Mouse (Mus musculus): ENCODE results near the gene Ahcy.
"Not testable (repeated sequence)": the region's sequence is repeated elsewhere in the genome, so short reads cannot be mapped to it uniquely, and the experiment has no call there.

Ahcy gene

GRCm38 (mm10) chr2:155057361-155057760, 16.9 kb downstream of the Ahcy start:
- Histone ChIP-seq H3K36me3 (ENCODE audit: insufficient read depth, low read length) (peaks cover 29% of the 10 kb centered on the region), H3K4me1 (replicated peaks; ENCODE audit: low read depth, low read length) (peaks cover 14% of the 10 kb centered on the region), H3K9me3 (ENCODE audit: low read length) (no peaks in the 10 kb centered on the region), H3K4me3 (replicated peaks; ENCODE audit: low read length) (no peak overlapping the region), H3K27me3 (ENCODE audit: insufficient read depth, low read length) (no peaks in the 10 kb centered on the region)
- TF ChIP-seq CTCF (conservative IDR thresholded peaks at IDR 0.05; ENCODE audit: low read length) (no peak), POU5F1 (IDR thresholded peaks at IDR 0.05; ENCODE audit: borderline replicate concordance, low read length) (no peak), NANOG (IDR thresholded peaks at IDR 0.05; ENCODE audit: borderline replicate concordance, low read length) (no peak)

DNA sequence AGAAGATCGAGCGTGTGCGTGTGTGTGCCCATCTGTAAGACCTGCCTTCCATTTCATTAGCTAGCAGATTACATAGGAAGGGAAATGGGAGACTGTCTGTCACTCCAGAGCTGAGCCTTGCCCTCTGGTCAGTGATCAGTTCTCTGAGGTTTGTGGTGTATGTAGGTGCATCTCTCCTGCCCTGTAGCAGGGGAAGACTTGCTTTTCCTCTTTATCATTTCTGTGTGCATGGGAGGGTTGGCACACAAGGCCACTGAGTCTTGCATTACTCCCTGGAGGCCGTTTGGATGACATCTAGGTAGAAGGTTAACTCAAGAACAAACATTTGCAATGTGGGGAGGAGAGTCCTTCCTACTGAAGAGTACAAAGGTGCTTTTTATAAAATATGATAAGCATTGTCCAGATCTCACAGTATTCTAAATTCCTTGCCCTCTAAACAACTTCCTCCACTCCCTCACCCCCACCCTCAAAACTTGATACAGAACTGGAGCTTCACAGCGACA, 18.2 kb downstream of the Ahcy start:
- no peak for TF ChIP-seq CTCF (conservative IDR thresholded peaks at IDR 0.05; ENCODE audit: low read length)
- TF ChIP-seq POU5F1 (IDR thresholded peaks at IDR 0.05; ENCODE audit: borderline replicate concordance, low read length): no peak
- TF ChIP-seq NANOG (IDR thresholded peaks at IDR 0.05; ENCODE audit: borderline replicate concordance, low read length): no peak
- peaks cover 24% of the 10 kb centered on the region for H3K4me1 ChIP-seq (replicated peaks; ENCODE audit: low read depth, low read length)

GRCm38 (mm10) chr2:155054672-155055071, 19.6 kb downstream of the Ahcy start:
- Histone ChIP-seq H3K4me1 (replicated peaks; ENCODE audit: low read depth, low read length) (peaks cover 29% of the 10 kb centered on the region), H3K36me3 (ENCODE audit: insufficient read depth, low read length) (peaks cover 8% of the 10 kb centered on the region)

More for the DNA sequence above, 18.2 kb downstream of the Ahcy start:
- Histone ChIP-seq H3K27me3 (ENCODE audit: insufficient read depth, low read length) (no peaks in the 10 kb centered on the region), H3K36me3 (ENCODE audit: insufficient read depth, low read length) (peaks cover 17% of the 10 kb centered on the region), H3K4me3 (replicated peaks; ENCODE audit: low read length) (no peak overlapping the region), H3K9me3 (ENCODE audit: low read length) (no peaks in the 10 kb centered on the region)

GRCm38 (mm10) chr2:155053512-155053911, 20.8 kb downstream of the Ahcy start:
- H3K36me3 ChIP-seq (ENCODE audit: insufficient read depth, low read length); H3K27me3 ChIP-seq (ENCODE audit: insufficient read depth, low read length); H3K9me3 ChIP-seq (ENCODE audit: low read length); H3K4me3 ChIP-seq (replicated peaks; ENCODE audit: low read length): not testable (repeated sequence)
- peaks cover 29% of the 10 kb centered on the region for H3K4me1 ChIP-seq (replicated peaks; ENCODE audit: low read depth, low read length)

More at GRCm38 (mm10) chr2:155054672-155055071, 19.6 kb downstream of the Ahcy start:
- Histone ChIP-seq H3K27me3 (ENCODE audit: insufficient read depth, low read length) (no peaks in the 10 kb centered on the region), H3K4me3 (replicated peaks; ENCODE audit: low read length) (no peak overlapping the region), H3K9me3 (ENCODE audit: low read length) (no peaks in the 10 kb centered on the region)
- no peak for TF ChIP-seq NANOG (IDR thresholded peaks at IDR 0.05; ENCODE audit: borderline replicate concordance, low read length)
- no peak for TF ChIP-seq POU5F1 (IDR thresholded peaks at IDR 0.05; ENCODE audit: borderline replicate concordance, low read length)
- TF ChIP-seq CTCF (conservative IDR thresholded peaks at IDR 0.05; ENCODE audit: low read length): no peak

DNA sequence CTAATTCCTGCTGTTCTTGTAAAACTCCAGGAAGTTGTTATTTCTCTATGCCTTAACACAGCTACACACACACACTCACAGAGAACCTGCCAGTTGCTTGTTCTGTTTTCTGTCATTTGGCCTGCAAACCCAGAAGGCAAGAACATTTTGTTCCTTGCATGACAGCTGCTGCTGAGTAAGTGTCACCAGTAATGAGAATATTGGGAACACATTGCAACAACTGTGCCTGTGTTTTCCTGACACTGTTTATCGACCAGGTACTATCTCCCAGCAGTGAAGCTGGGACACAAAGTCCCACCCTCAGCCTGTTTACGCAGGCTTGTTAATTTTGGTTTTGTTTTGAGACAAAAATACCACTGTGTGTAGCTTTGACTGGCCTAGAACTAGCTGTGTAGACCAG, 21.6 kb downstream of the Ahcy start:
- Histone ChIP-seq H3K4me1 (replicated peaks; ENCODE audit: low read depth, low read length) (peaks cover 29% of the 10 kb centered on the region), H3K27me3 (ENCODE audit: insufficient read depth, low read length) (no peaks in the 10 kb centered on the region), H3K4me3 (replicated peaks; ENCODE audit: low read length) (no peak overlapping the region), H3K36me3 (ENCODE audit: insufficient read depth, low read length) (no peaks in the 10 kb centered on the region), H3K9me3 (ENCODE audit: low read length) (no peaks in the 10 kb centered on the region)
- TF ChIP-seq NANOG (IDR thresholded peaks at IDR 0.05; ENCODE audit: borderline replicate concordance, low read length) (no peak), CTCF (conservative IDR thresholded peaks at IDR 0.05; ENCODE audit: low read length) (no peak), POU5F1 (IDR thresholded peaks at IDR 0.05; ENCODE audit: borderline replicate concordance, low read length) (no peak)

- Histone ChIP-seq H3K4me3 (replicated peaks; ENCODE audit: low read length) (peak overlapping the region; percentile 80), H3K36me3 (ENCODE audit: insufficient read depth, low read length) (no peaks in the 10 kb centered on the region), H3K4me1 (replicated peaks; ENCODE audit: low read depth, low read length) (peaks cover 31% of the 10 kb centered on the region), H3K27me3 (ENCODE audit: insufficient read depth, low read length) (no peaks in the 10 kb centered on the region), H3K9me3 (ENCODE audit: low read length) (no peaks in the 10 kb centered on the region)
- TF ChIP-seq POU5F1 (IDR thresholded peaks at IDR 0.05; ENCODE audit: borderline replicate concordance, low read length): no peak
Measured at GRCm38 (mm10) chr2:155051622-155052351, 22.5 kb downstream of the Ahcy start.

- no peaks in the 10 kb centered on the region for H3K27me3 ChIP-seq (ENCODE audit: insufficient read depth, low read length)
- peaks cover 32% of the 10 kb centered on the region for H3K4me1 ChIP-seq (replicated peaks; ENCODE audit: low read depth, low read length)
- TF ChIP-seq CTCF (conservative IDR thresholded peaks at IDR 0.05; ENCODE audit: low read length): no peak
- TF ChIP-seq NANOG (IDR thresholded peaks at IDR 0.05; ENCODE audit: borderline replicate concordance, low read length): no peak
- TF ChIP-seq POU5F1 (IDR thresholded peaks at IDR 0.05; ENCODE audit: borderline replicate concordance, low read length): no peak
Measured at GRCm38 (mm10) chr2:155050504-155051236, 23.6 kb downstream of the Ahcy start.

DNA sequence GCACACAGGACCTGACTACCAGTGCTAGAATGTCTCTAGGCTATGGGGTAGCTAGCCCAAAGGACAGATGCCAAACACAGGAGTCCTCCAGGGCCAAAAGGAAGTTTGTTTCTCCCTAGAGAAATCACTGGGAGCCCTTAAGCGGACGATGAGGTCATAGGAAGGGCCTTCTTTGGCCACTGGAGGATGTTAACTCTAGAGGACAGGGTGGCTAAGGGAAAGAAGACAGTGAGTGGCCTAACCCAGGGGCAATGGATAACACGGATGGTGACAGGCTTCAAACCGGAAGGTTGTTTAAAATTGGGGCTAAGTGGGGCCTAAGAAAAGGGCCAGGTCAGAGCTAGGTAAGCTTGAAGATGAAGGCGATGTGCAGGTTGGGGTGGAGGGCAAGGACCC, 24.2 kb downstream of the Ahcy start:
- TF ChIP-seq POU5F1 (IDR thresholded peaks at IDR 0.05; ENCODE audit: borderline replicate concordance, low read length) (no peak), CTCF (conservative IDR thresholded peaks at IDR 0.05; ENCODE audit: low read length) (no peak), NANOG (IDR thresholded peaks at IDR 0.05; ENCODE audit: borderline replicate concordance, low read length) (no peak)
- H3K9me3 ChIP-seq (ENCODE audit: low read length): no peaks in the 10 kb centered on the region
- H3K36me3 ChIP-seq (ENCODE audit: insufficient read depth, low read length): no peaks in the 10 kb centered on the region
- H3K27me3 ChIP-seq (ENCODE audit: insufficient read depth, low read length): no peaks in the 10 kb centered on the region
- H3K4me1 ChIP-seq (replicated peaks; ENCODE audit: low read depth, low read length): peaks cover 37% of the 10 kb centered on the region
- H3K4me3 ChIP-seq (replicated peaks; ENCODE audit: low read length): peak overlapping the region; percentile 80

More at GRCm38 (mm10) chr2:155050504-155051236, 23.6 kb downstream of the Ahcy start:
- Histone ChIP-seq H3K36me3 (ENCODE audit: insufficient read depth, low read length) (no peaks in the 10 kb centered on the region), H3K9me3 (ENCODE audit: low read length) (no peaks in the 10 kb centered on the region), H3K4me3 (replicated peaks; ENCODE audit: low read length) (peak overlapping the region; percentile 80)
